Mouse (Mus musculus) brain, embryonic 14.5 days (tissue): Measurements from ENCODE around the gene Sec13.

Experiments
- CTCF ChIP-seq: fragments of 200-500 bp; IDR thresholded peaks from 2 replicates; pipeline ENCODE4 v1.5.1; 2012; ENCODE audit warnings: inconsistent platforms, mild to moderate bottlenecking, moderate library complexity, borderline replicate concordance; ENCODE audit not compliant: insufficient read depth, insufficient read length; ENCODE audit errors: extremely low read depth
- POLR2A ChIP-seq: fragments of 200-500 bp; IDR thresholded peaks from 2 replicates; pipeline ENCODE4 v1.6.1; 2012; ENCODE audit warnings: mild to moderate bottlenecking, inconsistent platforms, borderline replicate concordance; ENCODE audit not compliant: poor library complexity, insufficient read depth, insufficient read length, severe bottlenecking; ENCODE audit errors: extremely low read depth

DNA sequence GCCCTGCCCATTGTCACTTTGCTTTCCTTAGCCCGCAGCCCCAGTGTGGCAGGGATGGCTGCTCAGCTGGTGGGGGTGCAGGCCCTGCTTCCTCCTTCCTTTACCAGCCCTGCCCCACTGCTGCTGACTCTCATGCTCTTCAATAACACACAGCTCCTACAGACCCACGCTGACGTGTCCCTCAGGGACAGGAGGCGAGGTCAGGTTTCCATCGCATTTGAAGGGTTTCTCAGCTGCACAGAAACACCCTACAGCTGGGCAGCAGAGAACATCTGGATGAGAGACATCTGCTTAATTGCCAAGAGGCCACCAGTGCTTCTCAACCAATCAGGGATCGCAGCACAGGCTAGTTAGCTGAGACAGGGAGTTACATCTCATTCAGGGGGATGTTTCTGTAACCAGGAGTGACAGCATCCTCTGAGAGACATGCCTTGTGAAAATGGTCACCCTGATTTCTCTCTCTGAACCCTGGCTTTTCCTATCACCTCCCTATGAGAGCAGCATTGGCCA is 47.0 kb upstream of the Sec13 start:
- no peak for TF ChIP-seq CTCF
- no peak for TF ChIP-seq POLR2A
